Mouse (Mus musculus): ENCODE data around the gene Mbd5. TPM values are rescaled to one million over a fixed set of nuclear protein-coding genes. Genes with fewer than 3 reads are reported as not detected.

The Mbd5 gene
- polyA plus RNA-seq, 1 experiment from 2014 or later = 22.6 TPM

- no peak overlapping the region for H3K27ac ChIP-seq
- WGBS = 0% methylated on average over 1 of the region's 1 CpGs
- H3K36me3 ChIP-seq = no peaks in the 10 kb centered on the region
- no peak overlapping the region for H3K4me3 ChIP-seq
- no peaks in the 10 kb centered on the region for H3K27me3 ChIP-seq (ENCODE audit: insufficient read depth, poor library complexity, severe bottlenecking)
- no peaks in the 10 kb centered on the region for H3K4me1 ChIP-seq
- no peak for DNase-seq (ENCODE audit: low spot score)
- no peaks in the 10 kb centered on the region for H3K9me3 ChIP-seq
These were observed 337.7 kb downstream of the Mbd5 start for GRCm38 (mm10) chr2:49286965-49287364.

DNA sequence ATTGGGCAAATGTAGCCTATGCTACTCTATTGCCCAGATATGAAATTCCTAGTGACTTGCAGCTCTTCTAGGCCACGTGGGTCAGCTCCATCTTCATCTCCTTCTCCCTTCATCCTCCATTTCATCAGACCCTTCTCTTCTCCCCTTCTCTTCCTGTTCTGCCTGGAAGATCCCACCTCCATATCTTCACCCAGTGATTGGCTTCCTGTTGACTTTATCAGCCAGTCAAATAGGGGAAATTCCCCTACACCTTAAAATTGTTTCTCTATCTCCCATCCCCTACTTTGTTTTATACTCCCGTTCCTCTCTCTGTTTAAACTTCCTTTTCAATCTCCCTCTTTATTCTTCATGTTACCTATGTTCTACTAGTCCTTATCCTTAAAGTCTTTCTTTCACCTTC, 342.4 kb downstream of the Mbd5 start:
- H3K27ac ChIP-seq = no peak overlapping the region
- 81% methylated on average over 2 of the region's 2 CpGs for WGBS

DNA sequence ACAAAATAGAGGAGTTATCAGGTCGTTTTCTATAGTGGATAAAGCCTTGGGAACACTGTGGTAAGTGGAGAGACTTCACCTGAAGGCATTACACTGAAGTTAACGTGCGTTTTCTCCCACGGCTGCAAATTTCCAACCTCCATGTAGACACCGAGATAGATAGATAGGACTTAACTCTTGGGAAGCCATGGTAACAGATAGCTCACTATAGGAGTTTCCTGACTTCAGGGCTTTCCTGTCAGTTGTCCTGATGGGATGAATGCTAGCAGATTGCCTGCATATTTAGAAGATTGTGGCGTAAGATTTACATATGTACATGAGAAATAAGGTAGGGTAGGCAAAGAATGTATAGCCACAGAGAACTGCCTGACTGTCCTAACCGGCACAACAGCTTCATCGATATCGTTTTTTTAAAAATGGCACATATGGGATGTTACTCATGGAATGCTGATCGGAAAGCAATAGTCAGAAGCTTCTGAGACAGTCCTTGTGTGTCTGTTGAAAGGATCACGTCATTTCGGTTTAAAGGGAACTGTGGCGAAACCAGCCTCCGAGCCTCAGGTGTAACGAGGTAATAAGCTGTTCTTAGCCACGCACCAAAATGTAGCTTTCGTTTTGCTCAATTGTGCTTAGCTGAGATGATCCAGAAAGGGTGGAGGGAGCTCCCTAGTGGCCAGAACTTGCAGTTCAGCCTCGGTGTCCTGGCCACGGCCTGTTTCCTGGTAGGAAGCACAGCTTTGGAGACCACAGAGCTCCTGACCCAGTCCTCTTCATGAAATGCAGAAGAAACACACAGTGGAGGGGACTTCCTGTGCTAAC, 363.5 kb downstream of the Mbd5 start:
- no peaks in the 10 kb centered on the region for H3K9me3 ChIP-seq
- H3K27ac ChIP-seq = no peak overlapping the region
- peak; percentile 82 for DNase-seq (ENCODE audit: low spot score)
- H3K36me3 ChIP-seq = no peaks in the 10 kb centered on the region
- no peaks in the 10 kb centered on the region for H3K4me1 ChIP-seq
- 43% methylated on average over 19 of the region's 19 CpGs for WGBS
- peak overlapping the region; percentile 51 for H3K4me3 ChIP-seq
- no peaks in the 10 kb centered on the region for H3K27me3 ChIP-seq (ENCODE audit: insufficient read depth, poor library complexity, severe bottlenecking)

More for the DNA sequence above, 342.4 kb downstream of the Mbd5 start:
- H3K36me3 ChIP-seq = no peaks in the 10 kb centered on the region
- H3K4me1 ChIP-seq = no peaks in the 10 kb centered on the region
- DNase-seq (ENCODE audit: low spot score) = no peak
- H3K9me3 ChIP-seq = no peaks in the 10 kb centered on the region
- no peaks in the 10 kb centered on the region for H3K27me3 ChIP-seq (ENCODE audit: insufficient read depth, poor library complexity, severe bottlenecking)
- no peak overlapping the region for H3K4me3 ChIP-seq

- no peaks in the 10 kb centered on the region for H3K27me3 ChIP-seq (ENCODE audit: insufficient read depth, poor library complexity, severe bottlenecking)
- no peaks in the 10 kb centered on the region for H3K9me3 ChIP-seq
- no peak overlapping the region for H3K4me3 ChIP-seq
- DNase-seq (ENCODE audit: low spot score) = no peak
- H3K27ac ChIP-seq = no peak overlapping the region
- WGBS = 85% methylated on average over 7 of the region's 7 CpGs
- H3K4me1 ChIP-seq = no peaks in the 10 kb centered on the region
- no peaks in the 10 kb centered on the region for H3K36me3 ChIP-seq
These were observed 384.3 kb downstream of the Mbd5 start for GRCm38 (mm10) chr2:49333594-49333993.

DNA sequence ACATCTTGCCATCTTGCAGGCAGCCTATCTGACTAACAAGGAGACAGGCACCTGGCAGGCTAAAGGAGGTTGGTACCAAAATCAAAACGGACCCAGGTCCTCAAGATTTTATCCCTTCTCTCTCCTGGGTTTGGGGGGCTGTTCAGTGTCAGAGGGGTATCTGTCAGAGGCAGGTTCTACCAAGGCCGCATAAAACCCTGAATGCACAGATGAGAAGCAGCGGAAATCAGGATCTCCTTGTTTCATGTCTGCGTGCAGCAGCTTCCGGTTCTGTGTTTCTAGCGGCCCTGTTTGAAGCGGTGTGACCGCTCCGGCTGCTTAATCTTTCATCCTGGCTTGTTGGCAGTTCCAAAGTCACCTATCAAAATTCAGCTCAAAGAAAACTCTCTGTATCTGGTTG, 386.0 kb downstream of the Mbd5 start:
- 90% methylated on average over 9 of the region's 9 CpGs for WGBS

GRCm38 (mm10) chr2:49344287-49344686, 395.0 kb downstream of the Mbd5 start:
- peak; percentile 33 for DNase-seq (ENCODE audit: low spot score)
- no peaks in the 10 kb centered on the region for H3K27me3 ChIP-seq (ENCODE audit: insufficient read depth, poor library complexity, severe bottlenecking)
- no peak overlapping the region for H3K27ac ChIP-seq
- 87% methylated on average over 2 of the region's 2 CpGs for WGBS
- H3K36me3 ChIP-seq = no peaks in the 10 kb centered on the region
- no peaks in the 10 kb centered on the region for H3K9me3 ChIP-seq
- peaks cover 2% of the 10 kb centered on the region; the same call in 1 of the 2 replicates for H3K4me1 ChIP-seq
- no peak overlapping the region for H3K4me3 ChIP-seq

More for the DNA sequence above, 386.0 kb downstream of the Mbd5 start:
- Histone ChIP-seq H3K4me1 (peaks cover 4% of the 10 kb centered on the region; the same call in 1 of the 2 replicates), H3K27me3 (ENCODE audit: insufficient read depth, poor library complexity, severe bottlenecking) (no peaks in the 10 kb centered on the region), H3K36me3 (no peaks in the 10 kb centered on the region), H3K27ac (no peak overlapping the region), H3K4me3 (no peak overlapping the region), H3K9me3 (no peaks in the 10 kb centered on the region)
- DNase-seq (ENCODE audit: low spot score) = no peak

GRCm38 (mm10) chr2:49345786-49346185, 396.5 kb downstream of the Mbd5 start:
- Histone ChIP-seq H3K36me3 (no peaks in the 10 kb centered on the region), H3K27ac (no peak overlapping the region), H3K9me3 (no peaks in the 10 kb centered on the region), H3K27me3 (ENCODE audit: insufficient read depth, poor library complexity, severe bottlenecking) (no peaks in the 10 kb centered on the region), H3K4me1 (peaks cover 13% of the 10 kb centered on the region), H3K4me3 (no peak overlapping the region)
- 61% methylated on average over 2 of the region's 2 CpGs for WGBS
- peak; percentile 51 for DNase-seq (ENCODE audit: low spot score)

DNA sequence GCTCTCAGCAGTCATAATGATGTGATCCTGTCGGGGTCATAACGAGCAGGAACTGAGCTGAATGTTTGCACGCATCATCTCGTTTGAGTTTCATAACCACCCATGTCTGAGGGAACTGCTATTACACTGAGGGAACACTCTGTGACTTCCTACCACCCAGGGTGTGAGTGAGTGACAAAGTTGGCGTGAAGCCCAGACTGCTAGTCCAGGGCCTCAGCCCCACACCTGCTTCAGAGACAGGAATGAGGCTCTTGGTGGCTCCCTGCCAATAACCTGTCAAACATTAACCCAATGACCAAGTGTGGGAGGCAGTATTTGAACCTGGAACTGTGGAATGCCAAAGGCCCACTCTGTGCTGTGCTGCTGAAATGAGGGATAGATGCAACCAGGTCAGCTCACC, 400.5 kb downstream of the Mbd5 start:
- WGBS = 72% methylated on average over 5 of the region's 5 CpGs

GRCm38 (mm10) chr2:49350852-49351251, 401.5 kb downstream of the Mbd5 start:
- H3K4me3 ChIP-seq = no peak overlapping the region
- 46% methylated on average over 4 of the region's 4 CpGs for WGBS
- DNase-seq (ENCODE audit: low spot score) = no peak
- no peak overlapping the region for H3K27ac ChIP-seq
- H3K9me3 ChIP-seq = no peaks in the 10 kb centered on the region
- no peaks in the 10 kb centered on the region for H3K36me3 ChIP-seq
- H3K27me3 ChIP-seq (ENCODE audit: insufficient read depth, poor library complexity, severe bottlenecking) = no peaks in the 10 kb centered on the region
- H3K4me1 ChIP-seq = peaks cover 16% of the 10 kb centered on the region

More for the DNA sequence above, 400.5 kb downstream of the Mbd5 start:
- Histone ChIP-seq H3K27me3 (ENCODE audit: insufficient read depth, poor library complexity, severe bottlenecking) (no peaks in the 10 kb centered on the region), H3K36me3 (no peaks in the 10 kb centered on the region), H3K27ac (no peak overlapping the region), H3K4me3 (no peak overlapping the region), H3K4me1 (peaks cover 16% of the 10 kb centered on the region), H3K9me3 (no peaks in the 10 kb centered on the region)
- DNase-seq (ENCODE audit: low spot score) = no peak

- no peak for DNase-seq (ENCODE audit: low spot score)
- no peaks in the 10 kb centered on the region for H3K27me3 ChIP-seq (ENCODE audit: insufficient read depth, poor library complexity, severe bottlenecking)
- no peaks in the 10 kb centered on the region for H3K9me3 ChIP-seq
- no peak overlapping the region for H3K27ac ChIP-seq
- peaks cover 13% of the 10 kb centered on the region for H3K4me1 ChIP-seq
- no peak overlapping the region for H3K4me3 ChIP-seq
- 67% methylated on average over 1 of the region's 1 CpGs for WGBS
- no peaks in the 10 kb centered on the region for H3K36me3 ChIP-seq
These were observed 404.8 kb downstream of the Mbd5 start for GRCm38 (mm10) chr2:49354066-49354465.

GRCm38 (mm10) chr2:49355867-49356266, 406.6 kb downstream of the Mbd5 start:
- Histone ChIP-seq H3K27ac (no peak overlapping the region), H3K27me3 (ENCODE audit: insufficient read depth, poor library complexity, severe bottlenecking) (no peaks in the 10 kb centered on the region), H3K36me3 (no peaks in the 10 kb centered on the region), H3K9me3 (no peaks in the 10 kb centered on the region), H3K4me3 (no peak overlapping the region), H3K4me1 (peaks cover 3% of the 10 kb centered on the region; the same call in 1 of the 2 replicates)
- WGBS = 83% methylated on average over 8 of the region's 8 CpGs
- DNase-seq (ENCODE audit: low spot score) = no peak

DNA sequence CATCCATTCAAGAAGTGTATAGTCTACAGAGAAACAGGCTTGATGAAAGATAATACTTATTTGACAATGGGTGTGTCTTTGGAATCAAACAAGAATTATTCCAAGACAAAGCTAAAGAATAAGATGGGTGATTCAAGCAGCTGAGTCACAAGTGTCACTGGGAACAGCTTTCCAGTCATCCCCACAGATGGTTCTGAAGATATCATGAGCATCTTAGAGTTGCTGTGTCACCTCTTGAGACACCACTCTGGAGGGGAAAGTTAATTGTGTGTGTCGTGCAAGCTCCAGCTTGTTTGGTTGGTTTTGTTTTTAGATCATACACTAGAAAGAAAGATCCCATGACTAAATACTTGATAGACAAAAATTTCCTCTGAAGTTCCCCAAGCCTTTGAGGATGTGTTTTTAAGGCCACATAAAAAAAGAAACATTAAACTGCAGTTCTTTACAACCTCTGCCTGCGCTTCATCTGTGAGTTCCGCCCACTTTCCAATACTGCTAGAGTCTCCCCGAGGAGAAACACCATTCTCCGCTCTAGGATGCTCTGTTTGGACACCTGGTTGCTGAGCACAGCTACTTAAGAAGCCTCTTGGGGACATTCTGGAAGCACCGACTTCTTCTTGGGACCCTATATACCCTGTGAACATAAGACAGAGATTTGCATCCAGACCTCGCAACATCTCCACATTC, 409.0 kb downstream of the Mbd5 start:
- Histone ChIP-seq H3K4me3 (no peak overlapping the region), H3K4me1 (0 out of 2 replicates have a peak, but pooled peaks cover 2% of the 10 kb centered on the region), H3K36me3 (no peaks in the 10 kb centered on the region), H3K27ac (no peak overlapping the region), H3K9me3 (no peaks in the 10 kb centered on the region), H3K27me3 (ENCODE audit: insufficient read depth, poor library complexity, severe bottlenecking) (no peaks in the 10 kb centered on the region)
- DNase-seq (ENCODE audit: low spot score) = no peak
- 77% methylated on average over 7 of the region's 7 CpGs for WGBS

DNA sequence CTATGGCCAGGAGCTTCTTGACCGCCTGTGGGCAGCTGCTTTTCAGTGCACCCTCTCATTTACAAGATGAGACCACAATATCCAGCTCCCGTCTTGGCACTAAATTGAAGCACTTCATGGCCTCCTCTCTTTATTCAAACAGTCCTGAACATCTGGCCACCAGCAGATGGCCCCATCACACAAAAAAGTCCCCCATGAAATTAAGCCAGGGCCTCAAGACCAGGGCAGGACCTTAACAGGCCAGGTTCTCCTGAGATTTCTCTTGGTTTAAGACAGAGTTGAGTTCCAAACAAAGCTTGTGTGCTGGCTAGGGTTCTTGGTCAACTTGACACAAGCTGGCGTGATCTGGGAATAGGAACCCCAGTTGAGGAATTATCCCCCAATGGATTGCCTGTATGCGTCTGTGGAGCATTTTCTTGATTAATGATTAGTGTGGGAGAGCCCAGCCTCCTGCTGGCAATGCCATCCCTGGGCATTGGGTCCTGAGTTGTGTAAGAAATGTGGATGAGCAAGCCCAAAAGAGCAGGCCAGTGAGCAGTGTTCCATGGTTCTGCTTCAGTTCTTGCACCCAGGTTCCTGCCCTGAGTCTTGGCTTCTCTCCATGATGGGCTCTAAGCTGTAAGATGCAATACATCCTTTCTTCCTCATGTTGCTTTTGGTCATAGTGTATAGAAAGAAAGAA, 409.7 kb downstream of the Mbd5 start:
- WGBS = 61% methylated on average over 4 of the region's 4 CpGs

More for the DNA sequence above, 409.7 kb downstream of the Mbd5 start:
- Histone ChIP-seq H3K36me3 (no peaks in the 10 kb centered on the region), H3K27me3 (ENCODE audit: insufficient read depth, poor library complexity, severe bottlenecking) (no peaks in the 10 kb centered on the region), H3K4me3 (no peak overlapping the region), H3K4me1 (peaks cover 9% of the 10 kb centered on the region), H3K27ac (no peak overlapping the region), H3K9me3 (no peaks in the 10 kb centered on the region)
- no peak for DNase-seq (ENCODE audit: low spot score)

Measured in heart, embryonic 10.5 days (tissue).